Mouse (Mus musculus) neural tube, embryonic 13.5 days (tissue): ENCODE data around the gene Dgat2. TPM values are rescaled to one million over a fixed set of nuclear protein-coding genes. Genes with fewer than 3 reads are reported as not detected.

Source experiments
- ATAC-seq: fragments of 200-750 bp; cut with Nextera tagmentation; 2 replicates; pipeline ENCODE4 v1.8.0; 2017; ENCODE audit warnings: low read depth, mild to moderate bottlenecking, moderate TSS enrichment, moderate library complexity
- H3K27ac ChIP-seq: fragments of 300-500 bp; sonication (generic); replicated peaks from 2 replicates; pipeline ENCODE4 v1.5.1; 2015; ENCODE audit warnings: moderate library complexity, mild to moderate bottlenecking, inconsistent platforms
- H3K27me3 ChIP-seq: fragments of 300-500 bp; sonication (generic); 2 replicates; pipeline ENCODE4 v1.6.1; 2015; ENCODE audit warnings: mild to moderate bottlenecking, inconsistent platforms
- H3K36me3 ChIP-seq: fragments of 300-500 bp; sonication (generic); 2 replicates; pipeline ENCODE4 v1.6.1; 2015; ENCODE audit warnings: mild to moderate bottlenecking, inconsistent platforms
- H3K4me1 ChIP-seq: fragments of 300-500 bp; sonication (generic); replicated peaks from 2 replicates; pipeline ENCODE4 v1.6.1; 2015; ENCODE audit warnings: inconsistent platforms
- H3K4me2 ChIP-seq: fragments of 300-500 bp; sonication (generic); 2 replicates; pipeline ENCODE4 v1.6.1; 2015; ENCODE audit warnings: inconsistent platforms, mild to moderate bottlenecking, moderate library complexity
- H3K4me3 ChIP-seq: fragments of 300-500 bp; sonication (generic); 2 replicates; pipeline ENCODE4 v1.5.1; 2015; ENCODE audit warnings: mild to moderate bottlenecking, inconsistent platforms
- H3K9ac ChIP-seq: fragments of 300-500 bp; sonication (generic); 2 replicates; pipeline ENCODE4 v1.6.1; 2015; ENCODE audit warnings: moderate library complexity, mild to moderate bottlenecking, inconsistent platforms
- H3K9me3 ChIP-seq: fragments of 300-500 bp; sonication (generic); 2 replicates; pipeline ENCODE4 v1.6.1; 2016; ENCODE audit warnings: inconsistent platforms
- WGBS: fragments of 180-500 bp; shearing (Covaris S2); methylation state at CpG from one replicate; pipeline ENCODE4 v1.1.7; 2015; 5-methylcytosine and 5-hydroxymethylcytosine counted together
- polyA plus RNA-seq: library from polyadenylated mRNA; unstranded; fragments of >200 nt; fragmentation: Nextera tagmentation; extraction: Ambion mirVana; gene quantifications from 2 replicates; pipeline ENCODE4 v1.2.1, GENCODE M21; 2015

The Dgat2 gene
- polyA plus RNA-seq, 1 experiment from 2014 or later, result 15.7 TPM

GRCm38 (mm10) chr7:99214621-99215185 lies 32.2 kb upstream of the Dgat2 start:
- no peak for ATAC-seq
- H3K4me3 ChIP-seq, result no peak overlapping the region

GRCm38 (mm10) chr7:99213686-99214085 lies 31.2 kb upstream of the Dgat2 start:
- Histone ChIP-seq H3K27ac (no peak overlapping the region), H3K4me1 (peaks cover 14% of the 10 kb centered on the region), H3K4me3 (no peak overlapping the region), H3K27me3 (no peaks in the 10 kb centered on the region), H3K9me3 (0 out of 2 replicates have a peak, but pooled peaks cover 4% of the 10 kb centered on the region), H3K4me2 (no peak overlapping the region), H3K9ac (no peak overlapping the region), H3K36me3 (no peaks in the 10 kb centered on the region)
- no peak for ATAC-seq
- 68% methylated on average over 2 of the region's 2 CpGs for WGBS

More at GRCm38 (mm10) chr7:99214621-99215185, 32.2 kb upstream of the Dgat2 start:
- Histone ChIP-seq H3K27me3 (no peaks in the 10 kb centered on the region), H3K9me3 (0 out of 2 replicates have a peak, but pooled peaks cover 4% of the 10 kb centered on the region), H3K27ac (no peak overlapping the region), H3K36me3 (no peaks in the 10 kb centered on the region), H3K4me2 (no peak overlapping the region), H3K9ac (no peak overlapping the region), H3K4me1 (peaks cover 14% of the 10 kb centered on the region)
- WGBS, result 84% methylated on average over 10 of the region's 10 CpGs

GRCm38 (mm10) chr7:99213056-99213455 lies 30.5 kb upstream of the Dgat2 start:
- Histone ChIP-seq H3K9me3 (0 out of 2 replicates have a peak, but pooled peaks cover 4% of the 10 kb centered on the region), H3K4me3 (no peak overlapping the region), H3K4me2 (no peak overlapping the region), H3K36me3 (no peaks in the 10 kb centered on the region), H3K9ac (no peak overlapping the region), H3K4me1 (peaks cover 13% of the 10 kb centered on the region), H3K27ac (no peak overlapping the region), H3K27me3 (no peaks in the 10 kb centered on the region)
- 90% methylated on average over 1 of the region's 1 CpGs for WGBS
- no peak for ATAC-seq

GRCm38 (mm10) chr7:99208704-99209103 lies 26.2 kb upstream of the Dgat2 start:
- no peak overlapping the region for H3K27ac ChIP-seq
- H3K4me2 ChIP-seq, result no peak overlapping the region
- H3K9ac ChIP-seq, result no peak overlapping the region
- no peaks in the 10 kb centered on the region for H3K27me3 ChIP-seq
- H3K9me3 ChIP-seq, result 0 out of 2 replicates have a peak, but pooled peaks cover 4% of the 10 kb centered on the region
- no peaks in the 10 kb centered on the region for H3K36me3 ChIP-seq
- no peak overlapping the region for H3K4me3 ChIP-seq
- ATAC-seq, result no peak
- WGBS, result 95% methylated on average over 4 of the region's 4 CpGs
- H3K4me1 ChIP-seq, result no peaks in the 10 kb centered on the region

- ATAC-seq, result no peak
- H3K36me3 ChIP-seq, result no peaks in the 10 kb centered on the region
These were observed 23.8 kb upstream of the Dgat2 start for GRCm38 (mm10) chr7:99206364-99206763.

GRCm38 (mm10) chr7:99202163-99202562 lies 19.6 kb upstream of the Dgat2 start:
- H3K9ac ChIP-seq, result no peak overlapping the region
- no peak overlapping the region for H3K27ac ChIP-seq
- no peak for ATAC-seq
- no peaks in the 10 kb centered on the region for H3K36me3 ChIP-seq
- H3K4me2 ChIP-seq, result no peak overlapping the region
- H3K27me3 ChIP-seq, result no peaks in the 10 kb centered on the region
- no peaks in the 10 kb centered on the region for H3K9me3 ChIP-seq
- no peak overlapping the region for H3K4me3 ChIP-seq
- no peaks in the 10 kb centered on the region for H3K4me1 ChIP-seq
- WGBS, result 83% methylated on average over 7 of the region's 7 CpGs

More at GRCm38 (mm10) chr7:99206364-99206763, 23.8 kb upstream of the Dgat2 start:
- Histone ChIP-seq H3K9me3 (no peaks in the 10 kb centered on the region), H3K27ac (no peak overlapping the region), H3K27me3 (no peaks in the 10 kb centered on the region), H3K4me2 (no peak overlapping the region), H3K4me1 (no peaks in the 10 kb centered on the region), H3K4me3 (no peak overlapping the region), H3K9ac (no peak overlapping the region)
- 76% methylated on average over 7 of the region's 7 CpGs for WGBS

GRCm38 (mm10) chr7:99200290-99200689 lies 17.8 kb upstream of the Dgat2 start:
- no peaks in the 10 kb centered on the region for H3K36me3 ChIP-seq
- H3K9me3 ChIP-seq, result no peaks in the 10 kb centered on the region
- WGBS, result 29% methylated on average over 4 of the region's 4 CpGs
- H3K9ac ChIP-seq, result no peak overlapping the region
- no peaks in the 10 kb centered on the region for H3K4me1 ChIP-seq
- no peaks in the 10 kb centered on the region for H3K27me3 ChIP-seq
- H3K4me2 ChIP-seq, result no peak overlapping the region
- H3K27ac ChIP-seq, result no peak overlapping the region
- no peak overlapping the region for H3K4me3 ChIP-seq
- no peak for ATAC-seq

- Histone ChIP-seq H3K4me2 (no peak overlapping the region), H3K4me3 (no peak overlapping the region), H3K9me3 (no peaks in the 10 kb centered on the region), H3K27me3 (no peaks in the 10 kb centered on the region), H3K4me1 (no peaks in the 10 kb centered on the region), H3K27ac (no peak overlapping the region), H3K9ac (no peak overlapping the region), H3K36me3 (no peaks in the 10 kb centered on the region)
- WGBS, result 80% methylated on average over 9 of the region's 9 CpGs
- ATAC-seq, result no peak
These were observed 17.1 kb upstream of the Dgat2 start for GRCm38 (mm10) chr7:99199451-99200175.

GRCm38 (mm10) chr7:99198811-99199210 lies 16.3 kb upstream of the Dgat2 start:
- Histone ChIP-seq H3K27ac (no peak overlapping the region), H3K9me3 (no peaks in the 10 kb centered on the region), H3K36me3 (no peaks in the 10 kb centered on the region), H3K4me1 (no peaks in the 10 kb centered on the region), H3K4me3 (no peak overlapping the region), H3K4me2 (no peak overlapping the region), H3K27me3 (no peaks in the 10 kb centered on the region), H3K9ac (no peak overlapping the region)
- 90% methylated on average over 2 of the region's 2 CpGs for WGBS
- ATAC-seq, result no peak

GRCm38 (mm10) chr7:99194511-99194910 lies 12.0 kb upstream of the Dgat2 start:
- H3K36me3 ChIP-seq, result no peaks in the 10 kb centered on the region
- H3K9ac ChIP-seq, result no peak overlapping the region
- no peaks in the 10 kb centered on the region for H3K4me1 ChIP-seq
- H3K9me3 ChIP-seq, result no peaks in the 10 kb centered on the region
- 71% methylated on average over 2 of the region's 2 CpGs for WGBS
- no peak for ATAC-seq
- H3K27ac ChIP-seq, result no peak overlapping the region
- H3K27me3 ChIP-seq, result no peaks in the 10 kb centered on the region
- H3K4me3 ChIP-seq, result no peak overlapping the region
- H3K4me2 ChIP-seq, result no peak overlapping the region

- Histone ChIP-seq H3K4me2 (no peak overlapping the region), H3K27ac (no peak overlapping the region), H3K4me3 (no peak overlapping the region), H3K9ac (no peak overlapping the region), H3K36me3 (no peaks in the 10 kb centered on the region), H3K4me1 (no peaks in the 10 kb centered on the region), H3K9me3 (no peaks in the 10 kb centered on the region), H3K27me3 (no peaks in the 10 kb centered on the region)
- 92% methylated on average over 4 of the region's 4 CpGs for whole genome bisulfite sequencing
- ATAC-seq, result no peak
These were observed 11.4 kb upstream of the Dgat2 start for GRCm38 (mm10) chr7:99193926-99194325.

- Histone ChIP-seq H3K27ac (no peak overlapping the region), H3K4me1 (no peaks in the 10 kb centered on the region), H3K9me3 (no peaks in the 10 kb centered on the region), H3K36me3 (no peaks in the 10 kb centered on the region), H3K4me3 (no peak overlapping the region), H3K27me3 (no peaks in the 10 kb centered on the region), H3K9ac (no peak overlapping the region), H3K4me2 (no peak overlapping the region)
- ATAC-seq, result no peak
These were observed 8.9 kb upstream of the Dgat2 start for GRCm38 (mm10) chr7:99191411-99191810.

GRCm38 (mm10) chr7:99189885-99190284 lies 7.4 kb upstream of the Dgat2 start:
- Histone ChIP-seq H3K27me3 (no peaks in the 10 kb centered on the region), H3K4me1 (no peaks in the 10 kb centered on the region), H3K9ac (no peak overlapping the region), H3K9me3 (no peaks in the 10 kb centered on the region), H3K27ac (no peak overlapping the region), H3K4me2 (no peak overlapping the region), H3K4me3 (no peak overlapping the region), H3K36me3 (no peaks in the 10 kb centered on the region)
- 82% methylated on average over 5 of the region's 5 CpGs for WGBS
- no peak for ATAC-seq
